In the genomic region with DNA sequence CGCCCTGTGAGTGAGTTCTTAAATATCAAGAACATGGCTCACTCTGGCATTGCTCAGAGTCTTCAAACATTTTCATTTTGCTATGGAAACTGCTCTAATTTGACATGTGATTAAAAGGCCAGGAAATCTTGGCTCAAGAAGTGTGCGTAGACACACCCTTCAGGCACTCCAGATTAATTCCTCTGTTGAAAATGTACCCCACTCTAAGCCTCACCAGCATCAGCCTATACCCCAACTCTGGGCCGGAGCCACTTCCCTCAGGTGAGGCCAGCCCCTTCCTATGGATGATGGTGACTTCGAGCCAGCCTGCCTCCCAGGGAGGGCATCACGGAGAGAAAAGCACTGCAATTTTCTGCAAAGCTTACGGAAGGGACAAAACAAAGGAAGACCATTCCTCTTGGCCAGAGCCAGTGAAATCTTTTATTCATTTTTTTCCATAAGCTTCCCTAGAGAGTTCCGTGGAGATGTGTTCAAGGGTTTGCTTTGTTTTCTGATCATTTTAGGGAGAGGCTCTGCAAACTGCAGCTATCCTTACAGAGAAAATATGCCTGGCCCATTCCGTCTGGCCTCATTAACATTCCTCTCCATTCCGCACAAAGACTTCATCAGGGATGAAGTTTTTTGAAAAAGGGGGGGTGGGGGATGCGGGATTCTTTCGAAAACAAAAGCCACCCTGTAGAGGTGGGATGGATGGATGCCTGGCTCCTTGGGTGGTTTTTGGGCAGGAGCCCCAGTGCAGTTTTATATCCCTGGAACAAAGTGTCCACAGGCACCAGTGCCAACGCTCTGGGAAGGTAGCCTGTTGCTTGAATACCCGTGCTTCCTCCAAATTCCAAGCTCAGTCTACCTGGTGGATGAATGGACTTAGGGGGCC, we compare ENCODE assay signal across 9 mouse cellular contexts.
DNase-seq lines count a peak whose midpoint lies in the region; ATAC-seq and TF ChIP-seq lines count a peak whose summit lies in the region.
"Had no signal": no experiment of that assay in that cellular context is flagged by ENCODE, and none has a peak within 500 bp of the region (broad histone marks: within the 10 kb centered on the region; RNA-seq: fewer than 3 reads in every experiment).

No protein-coding gene starts in this region.

- 0 out of 2 replicates have a peak, but pooled peaks cover 5% of the 10 kb centered on the region for H3K36me3 ChIP-seq in kidney, postnatal 0 days (ENCODE audit: insufficient read depth, low read length)
- H3K36me3 ChIP-seq in embryonic facial prominence, embryonic 10.5 days (replicated peaks), result no peaks in the 10 kb centered on the region
- H3K36me3 ChIP-seq in heart, postnatal 0 days (replicated peaks; ENCODE audit: control insufficient read depth, insufficient read depth, low read length), result peaks cover 55% of the 10 kb centered on the region
- H3K36me3 ChIP-seq in neural tube, embryonic 12.5 days, result no peaks in the 10 kb centered on the region

- no peak for TF ChIP-seq EP300 in heart, postnatal 0 days (IDR thresholded peaks at IDR 0.05; ENCODE audit: low read depth)

- peaks cover 6% of the 10 kb centered on the region; the same call in 1 of the 2 replicates for H3K4me1 ChIP-seq in kidney, postnatal 0 days (replicated peaks; ENCODE audit: insufficient read depth, low read length)
- peaks cover 76% of the 10 kb centered on the region for H3K4me1 ChIP-seq in embryonic facial prominence, embryonic 10.5 days
- no peaks in the 10 kb centered on the region for H3K4me1 ChIP-seq in heart, postnatal 0 days (ENCODE audit: control insufficient read depth, insufficient read depth)
- peaks cover 18% of the 10 kb centered on the region for H3K4me1 ChIP-seq in neural tube, embryonic 12.5 days

- H3K9ac ChIP-seq in kidney, postnatal 0 days (ENCODE audit: low read depth, low read length), result no peak overlapping the region
- no peak overlapping the region for H3K9ac ChIP-seq in heart, postnatal 0 days (replicated peaks; ENCODE audit: low read depth, low read length)
- no peak overlapping the region for H3K9ac ChIP-seq in neural tube, embryonic 12.5 days

- H3K4me2 ChIP-seq in kidney, postnatal 0 days (ENCODE audit: low read length), result no peak overlapping the region
- H3K4me2 ChIP-seq in heart, postnatal 0 days (ENCODE audit: low read depth, low read length), result no peak overlapping the region
- 0 out of 2 replicates have a peak overlapping the region, but pooled peaks have one; percentile 1 for H3K4me2 ChIP-seq in neural tube, embryonic 12.5 days (replicated peaks)

- H3K4me3 ChIP-seq in kidney, postnatal 0 days (replicated peaks; ENCODE audit: low read depth, low read length), result no peak overlapping the region
- H3K4me3 ChIP-seq in embryonic facial prominence, embryonic 10.5 days, result no peak overlapping the region
- no peak overlapping the region for H3K4me3 ChIP-seq in heart, postnatal 0 days (ENCODE audit: low read depth, low read length)
- no peak overlapping the region for H3K4me3 ChIP-seq in neural tube, embryonic 12.5 days

- ATAC-seq in kidney, postnatal 0 days (replicated peaks; ENCODE audit: low FRiP score, low read depth), result no peak
- no peak for ATAC-seq in heart, postnatal 0 days (ENCODE audit: insufficient read depth, low read depth)
- no peak for ATAC-seq in neural tube, embryonic 12.5 days (ENCODE audit: low FRiP score, low read depth)
- no peak for ATAC-seq in erythroblast, adult 5-6 weeks (replicated peaks; ENCODE audit: low FRiP score, poor library complexity, severe bottlenecking)

- H3K9me3 ChIP-seq in kidney, postnatal 0 days (replicated peaks; ENCODE audit: low read length), result no peaks in the 10 kb centered on the region
- no peaks in the 10 kb centered on the region for H3K9me3 ChIP-seq in embryonic facial prominence, embryonic 10.5 days
- H3K9me3 ChIP-seq in heart, postnatal 0 days (replicated peaks; ENCODE audit: control insufficient read depth, low read length), result no peaks in the 10 kb centered on the region
- no peaks in the 10 kb centered on the region for H3K9me3 ChIP-seq in neural tube, embryonic 12.5 days

- 68% methylated on average over 13 of the region's 13 CpGs for WGBS in kidney, postnatal 0 days
- WGBS in embryonic facial prominence, embryonic 10.5 days, result 35% methylated on average over 13 of the region's 13 CpGs
- WGBS in heart, postnatal 0 days, result 73% methylated on average over 13 of the region's 13 CpGs
- 31% methylated on average over 13 of the region's 13 CpGs for WGBS in neural tube, embryonic 12.5 days

- H3K27me3 ChIP-seq in kidney, postnatal 0 days (ENCODE audit: insufficient read depth, low read length), result no peaks in the 10 kb centered on the region
- 0 out of 2 replicates have a peak, but pooled peaks cover 3% of the 10 kb centered on the region for H3K27me3 ChIP-seq in embryonic facial prominence, embryonic 10.5 days (replicated peaks; ENCODE audit: low read depth, poor library complexity, severe bottlenecking)
- H3K27me3 ChIP-seq in heart, postnatal 0 days (ENCODE audit: control insufficient read depth, insufficient read depth, low read length), result no peaks in the 10 kb centered on the region
- no peaks in the 10 kb centered on the region for H3K27me3 ChIP-seq in neural tube, embryonic 12.5 days (replicated peaks)

- peak; percentile 25 for DNase-seq in kidney, postnatal 0 days (ENCODE audit: low spot score)
- DNase-seq in kidney, postnatal 4 days, result no peak
- peak; percentile 43 for DNase-seq in embryonic facial prominence, embryonic 10.5 days (ENCODE audit: low spot score)
- DNase-seq in heart, postnatal 0 days (ENCODE audit: low spot score), result no peak
- DNase-seq in spleen, postnatal 14 days (ENCODE audit: low spot score in 2 of 2), result no peak
- no peak for DNase-seq in left cerebral cortex, adult 9 months (ENCODE audit: low spot score in 2 of 2)
- DNase-seq: layer of hippocampus, postnatal 36 days had no signal

- H3K27ac ChIP-seq in kidney, postnatal 0 days, result peak overlapping the region; percentile 57; the same call in 1 of the 2 replicates
- H3K27ac ChIP-seq in embryonic facial prominence, embryonic 10.5 days (replicated peaks), result peak overlapping the region; percentile 78
- peak overlapping the region; percentile 72; the same call in 1 of the 2 replicates for H3K27ac ChIP-seq in heart, postnatal 0 days (ENCODE audit: low read depth)
- no peak overlapping the region for H3K27ac ChIP-seq in neural tube, embryonic 12.5 days

- no peak for TF ChIP-seq CTCF in kidney, postnatal 0 days (IDR thresholded peaks at IDR 0.05; ENCODE audit: low read depth)
- no peak for TF ChIP-seq CTCF in heart, postnatal 0 days (IDR thresholded peaks at IDR 0.05; ENCODE audit: low read depth)

Comparison
In these comparisons a context has a peak if more than half of its experiments do, and no peak if none do; other contexts are left out.
1. DNase-seq: peak in kidney, postnatal 0 days (single experiment) and embryonic facial prominence, embryonic 10.5 days (single experiment); none in kidney, postnatal 4 days (0 of 2), heart, postnatal 0 days (single experiment), spleen, postnatal 14 days (0 of 2) and left cerebral cortex, adult 9 months (0 of 2).